Mouse (Mus musculus): ENCODE measurements at regions not wholly inside any gene's neighbourhood (a gene's known extent, or its start where the extent isn't known, plus 50 kb on each side); places are given as distances from the start of the nearest gene placed in this dataset.

DNA sequence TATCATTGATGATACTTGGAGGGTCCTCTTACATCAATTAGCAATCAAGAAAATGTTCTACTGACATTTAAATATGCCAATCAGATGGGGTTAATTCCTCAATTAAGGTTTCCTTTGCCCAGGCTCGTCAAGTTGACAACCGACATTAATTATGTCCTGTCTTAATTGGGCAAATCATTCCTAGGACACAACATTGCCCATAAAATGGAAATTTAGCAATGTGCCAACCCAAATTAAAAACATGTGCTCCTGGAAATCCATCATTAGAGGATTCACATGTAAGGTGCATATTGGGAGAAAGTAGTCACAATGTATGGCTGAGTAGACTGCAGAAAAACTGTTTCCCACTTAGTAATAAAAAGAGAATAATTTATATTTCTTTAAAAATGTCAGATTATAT lies 483.6 kb upstream of the B430305J03Rik start:
- H3K27ac ChIP-seq = no peak overlapping the region
- DNase-seq (ENCODE audit: low spot score in 2 of 2) = no peak
- TF ChIP-seq CTCF (conservative IDR thresholded peaks at IDR 0.05) = no peak
- H3K4me3 ChIP-seq = no peak overlapping the region

DNA sequence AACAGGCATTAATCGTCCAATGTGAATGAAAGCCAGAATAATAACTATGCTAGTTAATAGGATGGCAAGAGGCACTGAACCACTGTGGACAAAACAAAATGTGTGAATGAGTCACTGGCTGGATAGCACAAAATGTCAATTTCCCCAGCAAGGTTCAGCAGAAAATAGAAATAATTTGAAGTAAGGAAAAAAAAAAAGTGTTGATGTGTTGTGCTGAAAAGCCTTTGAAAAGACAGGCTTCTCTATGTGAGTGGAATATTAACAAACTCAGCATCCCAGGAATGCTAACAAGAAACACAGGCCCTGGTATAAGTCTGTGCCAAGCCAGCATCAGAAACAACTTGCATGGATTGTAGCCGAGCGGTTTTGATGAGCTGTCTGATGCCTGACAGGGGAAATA lies 481.0 kb upstream of the B430305J03Rik start:
- no peak for TF ChIP-seq CTCF (conservative IDR thresholded peaks at IDR 0.05)
- Histone ChIP-seq H3K4me3 (no peak overlapping the region), H3K27ac (peak overlapping the region; percentile 64)
- peak in 1 of 2 experiments; percentile 13 for DNase-seq (ENCODE audit: low spot score in 2 of 2)

GRCm38 (mm10) chr3:61839355-61840009 lies 473.7 kb upstream of the B430305J03Rik start:
- Histone ChIP-seq H3K4me3 (no peak overlapping the region), H3K27ac (no peak overlapping the region)
- DNase-seq (ENCODE audit: low spot score in 2 of 2) = no peak
- peak; percentile 77 for TF ChIP-seq CTCF (conservative IDR thresholded peaks at IDR 0.05)

DNA sequence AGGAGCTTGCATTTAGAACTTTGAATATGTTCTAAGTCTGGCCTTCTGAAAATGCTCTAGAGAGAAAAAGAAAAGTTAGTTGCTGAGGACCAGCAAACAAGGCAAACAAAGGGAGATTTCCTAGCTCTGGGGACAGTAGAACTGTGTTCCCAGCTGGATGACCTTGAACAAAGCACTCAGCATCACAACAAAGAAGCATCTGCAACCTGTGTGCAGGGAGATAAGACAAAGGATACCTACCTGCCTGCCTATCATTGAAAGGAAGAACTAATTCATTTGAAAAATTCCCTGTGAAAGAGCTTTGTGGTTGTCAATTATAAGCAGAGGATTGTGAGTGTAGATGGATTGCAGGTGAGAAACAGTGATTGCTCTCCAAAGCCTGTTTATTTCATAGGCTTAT lies 451.1 kb upstream of the B430305J03Rik start:
- DNase-seq (ENCODE audit: low spot score in 2 of 2) = no peak
- H3K4me3 ChIP-seq = no peak overlapping the region
- no peak for TF ChIP-seq CTCF (conservative IDR thresholded peaks at IDR 0.05)
- no peak overlapping the region for H3K27ac ChIP-seq

DNA sequence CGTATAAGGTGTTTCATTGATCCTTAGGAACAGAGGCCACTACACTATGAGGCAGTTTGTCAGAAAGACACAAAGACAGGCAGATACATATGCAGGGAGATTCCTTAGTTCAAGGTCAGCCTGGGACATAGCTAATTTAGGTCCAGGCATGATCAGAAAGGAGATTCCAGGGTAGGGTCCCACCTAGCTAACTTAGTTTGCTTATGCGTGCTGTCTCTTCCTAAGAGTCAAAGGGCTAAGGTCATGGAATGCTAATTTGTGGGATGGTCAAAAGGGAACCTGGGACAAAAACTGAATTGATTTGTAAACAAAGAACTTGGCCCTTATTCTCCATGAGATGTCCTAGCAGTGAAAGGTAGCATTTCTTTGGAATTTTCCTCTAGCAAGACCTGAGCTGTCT lies 430.3 kb upstream of the B430305J03Rik start:
- TF ChIP-seq CTCF (conservative IDR thresholded peaks at IDR 0.05) = no peak
- H3K4me3 ChIP-seq = no peak overlapping the region
- DNase-seq (ENCODE audit: low spot score in 2 of 2) = no peak
- H3K27ac ChIP-seq = no peak overlapping the region

GRCm38 (mm10) chr3:61790674-61791073 lies 424.9 kb upstream of the B430305J03Rik start:
- no peak for DNase-seq (ENCODE audit: low spot score in 2 of 2)
- H3K27ac ChIP-seq = no peak overlapping the region
- no peak for TF ChIP-seq CTCF (conservative IDR thresholded peaks at IDR 0.05)
- H3K4me3 ChIP-seq = no peak overlapping the region

Measured in layer of hippocampus, adult 2 months (tissue).